Mouse (Mus musculus) heart, embryonic 15.5 days (tissue): ENCODE results near the gene Mrpl48. TPM values are rescaled to one million over a fixed set of nuclear protein-coding genes. Genes with fewer than 3 reads are reported as not detected.

Source experiments
- ATAC-seq: fragments of 200-750 bp; cut with Nextera tagmentation; replicated peaks from 2 replicates; pipeline ENCODE4 v1.8.0; 2017; ENCODE audit warnings: low read depth, moderate TSS enrichment; ENCODE audit not compliant: insufficient number of reproducible peaks, insufficient read depth, low FRiP score
- H3K27ac ChIP-seq: fragments of 300-500 bp; sonication (generic); 2 replicates; pipeline ENCODE4 v1.5.1; 2015; ENCODE audit warnings: mild to moderate bottlenecking, inconsistent platforms
- H3K27me3 ChIP-seq: fragments of 300-500 bp; sonication (generic); 2 replicates; pipeline ENCODE4 v1.6.1; 2015; ENCODE audit warnings: inconsistent platforms
- H3K36me3 ChIP-seq: fragments of 300-500 bp; sonication (generic); 2 replicates; pipeline ENCODE4 v1.6.1; 2015; ENCODE audit warnings: mild to moderate bottlenecking, inconsistent platforms
- H3K4me1 ChIP-seq: fragments of 300-500 bp; sonication (generic); replicated peaks from 2 replicates; pipeline ENCODE4 v1.6.1; 2015; ENCODE audit warnings: inconsistent platforms
- H3K4me2 ChIP-seq: fragments of 300-500 bp; sonication (generic); 2 replicates; pipeline ENCODE4 v1.6.1; 2015; ENCODE audit warnings: inconsistent platforms, mild to moderate bottlenecking, moderate library complexity
- H3K4me3 ChIP-seq: fragments of 300-500 bp; sonication (generic); 2 replicates; pipeline ENCODE4 v1.5.1; 2015; ENCODE audit warnings: mild to moderate bottlenecking, inconsistent platforms
- H3K9ac ChIP-seq: fragments of 300-500 bp; sonication (generic); 2 replicates; pipeline ENCODE4 v1.6.1; 2015; ENCODE audit warnings: mild to moderate bottlenecking, inconsistent platforms
- H3K9me3 ChIP-seq: fragments of 300-500 bp; sonication (generic); replicated peaks from 2 replicates; pipeline ENCODE4 v1.6.1; 2016; ENCODE audit warnings: inconsistent platforms
- WGBS: fragments of 180-500 bp; shearing (Covaris S2); methylation state at CpG from one replicate; pipeline ENCODE4 v1.1.7; 2015; ENCODE audit warnings: mixed read lengths; 5-methylcytosine and 5-hydroxymethylcytosine counted together
- polyA plus RNA-seq: library from polyadenylated mRNA; unstranded; fragments of >200 nt; fragmentation: Nextera tagmentation; extraction: Ambion mirVana; gene quantifications from 2 replicates; pipeline ENCODE4 v1.2.1, GENCODE M21; 2015

The Mrpl48 gene
- polyA plus RNA-seq, 1 experiment from 2014 or later, result 89.3 TPM

DNA sequence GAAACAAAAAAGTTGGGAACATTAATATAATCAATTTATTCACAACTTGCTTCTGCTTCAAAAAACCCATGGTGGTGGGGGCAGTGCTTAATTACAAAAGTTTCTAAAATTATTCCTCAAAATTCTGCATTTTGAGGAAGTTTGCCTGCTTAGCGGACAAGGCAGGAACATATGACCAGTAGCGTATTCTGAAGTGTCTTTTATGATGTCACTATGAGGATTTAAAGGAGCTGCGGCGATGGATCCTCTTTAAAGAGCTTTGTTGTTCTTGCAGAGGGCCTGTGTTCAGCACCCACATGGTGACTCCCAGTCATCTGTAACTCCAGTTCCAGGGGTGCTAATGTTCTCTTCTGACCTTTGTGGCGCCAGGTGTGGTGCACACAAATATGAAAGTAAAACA is 77.3 kb downstream of the Mrpl48 start:
- Histone ChIP-seq H3K9ac (no peak overlapping the region), H3K27me3 (no peaks in the 10 kb centered on the region; the same call in 1 of the 2 replicates), H3K4me1 (no peaks in the 10 kb centered on the region), H3K4me3 (no peak overlapping the region), H3K36me3 (no peaks in the 10 kb centered on the region), H3K27ac (no peak overlapping the region), H3K9me3 (no peaks in the 10 kb centered on the region), H3K4me2 (no peak overlapping the region)
- 87% methylated on average over 5 of the region's 5 CpGs for WGBS
- ATAC-seq, result no peak

DNA sequence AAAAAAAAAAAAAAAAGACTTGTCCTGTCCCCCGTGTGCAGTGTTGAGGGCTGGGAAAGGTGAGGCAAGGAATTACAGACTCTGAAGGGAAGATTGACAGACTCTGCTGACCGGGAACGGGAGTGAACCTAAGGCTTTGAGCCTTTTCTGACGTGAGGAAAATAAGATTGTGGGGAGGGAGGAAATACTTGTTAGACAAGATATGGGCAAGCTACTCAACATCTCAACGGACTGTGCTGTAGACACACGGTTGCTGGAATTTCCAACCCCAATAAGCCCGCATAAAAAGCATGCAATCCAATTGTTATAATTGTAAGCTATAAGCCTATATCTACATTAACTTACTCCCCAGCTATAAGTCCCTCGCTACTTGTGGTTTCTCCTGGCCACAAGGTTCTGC is 83.4 kb downstream of the Mrpl48 start:
- Histone ChIP-seq H3K27me3 (no peaks in the 10 kb centered on the region; the same call in 1 of the 2 replicates), H3K27ac (no peak overlapping the region), H3K9ac (no peak overlapping the region), H3K9me3 (no peaks in the 10 kb centered on the region), H3K4me3 (no peak overlapping the region), H3K4me1 (no peaks in the 10 kb centered on the region), H3K36me3 (no peaks in the 10 kb centered on the region), H3K4me2 (no peak overlapping the region)
- no peak for ATAC-seq
- 60% methylated on average over 8 of the region's 8 CpGs for WGBS

DNA sequence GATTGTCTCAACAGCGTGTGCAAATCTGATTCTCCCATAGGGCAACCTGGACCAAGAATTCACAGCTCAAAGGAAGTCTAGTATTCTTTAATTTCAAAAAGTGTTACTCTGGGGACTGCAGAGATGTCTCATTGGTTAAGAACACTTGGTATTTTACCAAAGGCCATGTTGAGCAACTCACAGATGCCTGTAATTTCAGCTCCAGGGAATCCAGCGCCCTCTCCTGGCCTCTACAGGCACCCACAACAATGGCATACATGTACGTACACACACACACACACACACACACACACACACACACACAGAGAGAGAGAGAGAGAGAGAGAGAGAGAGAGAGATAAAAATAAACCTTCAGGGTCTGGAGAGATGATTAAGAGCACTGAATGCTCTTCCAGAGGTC is 85.9 kb downstream of the Mrpl48 start:
- Histone ChIP-seq H3K4me3 (no peak overlapping the region), H3K27ac (no peak overlapping the region), H3K9ac (no peak overlapping the region), H3K27me3 (no peaks in the 10 kb centered on the region; the same call in 1 of the 2 replicates), H3K4me1 (no peaks in the 10 kb centered on the region), H3K9me3 (no peaks in the 10 kb centered on the region), H3K4me2 (no peak overlapping the region), H3K36me3 (no peaks in the 10 kb centered on the region)
- 76% methylated on average over 3 of the region's 3 CpGs for WGBS
- ATAC-seq, result no peak

DNA sequence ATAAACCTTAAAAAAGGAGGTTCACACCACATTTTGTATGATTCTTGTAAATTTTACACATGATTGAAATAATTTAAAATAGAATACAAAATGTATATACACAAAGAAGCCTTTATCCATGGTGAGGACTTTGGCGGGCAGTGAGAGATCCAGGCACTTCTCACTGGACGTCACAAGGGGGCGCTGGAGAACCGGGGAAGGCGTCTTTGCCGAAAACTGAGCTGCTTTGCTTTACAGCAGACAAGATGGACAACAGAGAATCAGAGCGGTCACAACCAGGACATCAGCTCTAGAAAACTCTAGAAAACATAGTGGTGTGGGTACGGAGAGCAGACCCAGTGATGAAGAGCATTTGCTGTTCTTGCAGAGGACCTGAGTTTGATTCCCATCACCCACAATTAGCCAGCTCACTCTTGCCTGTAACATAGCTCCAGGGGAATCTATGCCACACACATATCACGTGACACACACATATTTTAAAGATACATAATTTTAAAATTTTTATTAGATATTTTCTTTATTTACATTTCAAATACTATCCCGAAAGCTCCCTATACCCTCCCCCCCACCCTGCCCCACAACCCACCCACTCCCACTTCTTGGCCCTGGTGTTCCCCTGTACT is 87.3 kb downstream of the Mrpl48 start:
- 23% methylated on average over 10 of the region's 10 CpGs for WGBS
- no peak for ATAC-seq
- H3K27me3 ChIP-seq, result no peaks in the 10 kb centered on the region

GRCm38 (mm10) chr7:100520204-100520603 is 87.9 kb downstream of the Mrpl48 start:
- H3K4me1 ChIP-seq, result no peaks in the 10 kb centered on the region
- no peak overlapping the region for H3K4me2 ChIP-seq
- H3K36me3 ChIP-seq, result no peaks in the 10 kb centered on the region
- H3K9ac ChIP-seq, result no peak overlapping the region
- no peak overlapping the region for H3K4me3 ChIP-seq
- no peaks in the 10 kb centered on the region for H3K9me3 ChIP-seq
- no peak overlapping the region for H3K27ac ChIP-seq
- no peak for ATAC-seq
- no peaks in the 10 kb centered on the region for H3K27me3 ChIP-seq
- WGBS, result 59% methylated on average over 7 of the region's 7 CpGs

More for the DNA sequence above, 87.3 kb downstream of the Mrpl48 start:
- Histone ChIP-seq H3K4me1 (no peaks in the 10 kb centered on the region), H3K27ac (no peak overlapping the region), H3K9ac (no peak overlapping the region), H3K4me2 (no peak overlapping the region), H3K9me3 (no peaks in the 10 kb centered on the region), H3K4me3 (no peak overlapping the region), H3K36me3 (no peaks in the 10 kb centered on the region)

DNA sequence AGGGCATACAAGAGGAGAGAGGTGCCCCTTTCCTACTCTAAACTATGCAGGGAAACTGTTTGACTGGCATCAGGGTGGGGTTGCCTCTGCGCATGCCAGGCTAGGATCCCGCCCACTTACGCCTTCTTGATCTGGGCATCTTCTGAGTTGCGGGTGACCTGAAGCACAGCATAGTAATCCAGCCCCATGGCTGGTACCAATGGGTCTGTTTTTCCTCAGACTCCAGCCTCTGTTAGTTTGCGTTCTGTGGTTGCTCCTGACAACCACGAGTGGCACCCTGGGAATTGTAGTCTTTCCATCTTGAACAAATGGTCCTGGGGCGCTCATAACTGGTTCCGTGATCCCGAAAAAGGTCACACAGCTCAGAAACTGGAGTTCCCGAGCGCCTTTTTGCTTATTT is 93.5 kb downstream of the Mrpl48 start, which contains the start of gene Dnajb13:
Gene Dnajb13, minus strand, starts transcription at position 388 of the 400 bp plus-strand sequence.
- Histone ChIP-seq H3K36me3 (no peaks in the 10 kb centered on the region), H3K27me3 (0 out of 2 replicates have a peak, but pooled peaks cover 3% of the 10 kb centered on the region), H3K27ac (no peak within 1 kb of the TSS), H3K4me2 (peak within 1 kb of the TSS; percentile 41; the same call in 1 of the 2 replicates), H3K4me3 (no peak within 1 kb of the TSS), H3K4me1 (no peaks in the 10 kb centered on the region), H3K9ac (no peak within 1 kb of the TSS), H3K9me3 (no peaks in the 10 kb centered on the region)
- ATAC-seq, result no peak
- 43% methylated on average over 11 of the region's 11 CpGs for WGBS

DNA sequence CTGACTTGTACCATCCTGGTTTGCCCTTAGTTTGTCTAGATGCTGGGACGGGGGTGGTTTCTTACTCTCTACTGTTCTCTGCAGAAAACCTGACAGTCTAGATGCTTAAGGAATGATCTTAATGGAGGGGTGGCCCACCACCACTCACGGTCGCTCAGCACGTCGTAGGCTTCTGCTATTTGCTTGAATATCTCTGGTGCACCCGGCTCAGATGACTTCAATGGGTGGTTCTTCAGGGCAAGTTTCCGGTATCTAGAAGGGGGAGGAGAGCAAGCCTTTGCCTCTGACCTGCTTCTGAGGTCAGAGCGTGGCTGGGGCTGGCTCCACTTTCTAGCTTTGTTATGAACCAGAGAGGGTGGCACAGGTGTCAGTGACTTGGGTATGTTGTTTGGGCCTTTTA is 96.5 kb downstream of the Mrpl48 start:
- Histone ChIP-seq H3K27me3 (0 out of 2 replicates have a peak, but pooled peaks cover 3% of the 10 kb centered on the region), H3K4me1 (no peaks in the 10 kb centered on the region), H3K36me3 (no peaks in the 10 kb centered on the region), H3K4me2 (no peak overlapping the region), H3K9ac (no peak overlapping the region), H3K9me3 (no peaks in the 10 kb centered on the region), H3K4me3 (no peak overlapping the region), H3K27ac (no peak overlapping the region)
- no peak for ATAC-seq
- 62% methylated on average over 8 of the region's 8 CpGs for WGBS

DNA sequence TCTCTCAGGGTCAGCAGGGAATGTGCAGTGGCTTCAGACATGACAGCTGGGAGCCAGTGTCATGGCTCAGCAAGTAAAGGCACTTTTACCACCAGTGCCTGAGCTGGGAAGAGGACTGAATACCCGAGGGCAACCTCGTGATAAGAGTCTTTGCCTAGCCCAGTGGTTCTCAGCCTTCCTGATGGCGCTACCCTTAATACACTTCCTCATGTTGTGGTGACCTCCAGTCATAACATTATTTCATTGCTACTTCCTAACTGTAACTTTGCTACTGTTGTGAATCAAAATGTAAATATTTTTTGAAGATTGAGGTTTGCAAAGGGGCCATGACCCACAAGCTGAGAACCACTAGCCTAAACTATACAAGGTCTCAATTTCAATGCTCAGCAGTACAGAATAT is 99.4 kb downstream of the Mrpl48 start:
- Histone ChIP-seq H3K9me3 (no peaks in the 10 kb centered on the region), H3K27ac (no peak overlapping the region), H3K4me2 (no peak overlapping the region), H3K27me3 (no peaks in the 10 kb centered on the region), H3K9ac (no peak overlapping the region), H3K4me3 (no peak overlapping the region), H3K4me1 (no peaks in the 10 kb centered on the region), H3K36me3 (no peaks in the 10 kb centered on the region)
- ATAC-seq, result no peak
- WGBS, result 43% methylated on average over 3 of the region's 3 CpGs

GRCm38 (mm10) chr7:100506494-100506893 is 101.6 kb downstream of the Mrpl48 start:
- no peaks in the 10 kb centered on the region for H3K36me3 ChIP-seq
- H3K4me2 ChIP-seq, result no peak overlapping the region
- H3K9me3 ChIP-seq, result no peaks in the 10 kb centered on the region
- H3K9ac ChIP-seq, result no peak overlapping the region
- 58% methylated on average over 4 of the region's 4 CpGs for WGBS
- no peak for ATAC-seq
- no peak overlapping the region for H3K27ac ChIP-seq
- H3K4me1 ChIP-seq, result no peaks in the 10 kb centered on the region
- no peak overlapping the region for H3K4me3 ChIP-seq
- H3K27me3 ChIP-seq, result no peaks in the 10 kb centered on the region

DNA sequence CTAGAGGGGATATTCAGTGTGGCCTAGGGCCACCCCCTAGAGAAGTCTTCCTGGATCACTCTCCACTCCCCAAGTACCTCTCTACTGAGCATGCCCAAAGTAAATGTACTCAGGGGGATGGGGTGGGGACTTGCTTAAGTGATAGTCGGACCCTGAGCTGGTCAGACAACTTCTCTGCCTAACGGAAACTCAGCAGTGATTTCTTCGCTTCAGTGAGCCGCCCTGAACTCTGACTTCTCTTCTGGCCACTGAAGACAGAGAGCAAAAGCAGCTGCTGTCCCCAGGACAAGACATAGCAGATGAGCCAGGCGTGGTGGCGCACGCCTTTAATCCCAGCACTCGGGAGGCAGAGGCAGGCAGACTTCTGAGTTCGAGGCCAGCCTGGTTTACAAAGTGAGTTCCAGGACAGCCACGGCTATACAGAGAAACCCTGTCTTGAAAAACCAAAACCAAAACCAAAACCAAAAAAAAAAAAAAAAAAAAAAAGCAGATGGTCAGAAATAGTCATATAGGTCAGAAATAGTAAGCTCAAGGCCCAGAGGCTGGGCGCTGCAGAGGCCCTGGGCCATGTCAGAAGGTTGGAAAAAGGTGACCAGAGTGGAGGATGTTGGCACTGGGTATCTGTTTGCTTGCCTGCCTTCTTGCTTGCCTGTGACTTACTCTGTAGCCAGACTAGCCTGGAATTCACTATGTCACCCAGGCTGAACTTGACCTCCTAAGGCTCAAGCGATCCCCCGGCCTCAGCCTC is 103.2 kb downstream of the Mrpl48 start:
- WGBS, result 78% methylated on average over 13 of the region's 13 CpGs
- Histone ChIP-seq H3K9me3 (no peaks in the 10 kb centered on the region), H3K4me2 (no peak overlapping the region), H3K4me1 (no peaks in the 10 kb centered on the region), H3K27me3 (no peaks in the 10 kb centered on the region), H3K36me3 (no peaks in the 10 kb centered on the region), H3K9ac (no peak overlapping the region), H3K4me3 (no peak overlapping the region), H3K27ac (no peak overlapping the region)
- ATAC-seq, result no peak

GRCm38 (mm10) chr7:100503076-100503475 is 105.0 kb downstream of the Mrpl48 start:
- Histone ChIP-seq H3K27ac (no peak overlapping the region), H3K27me3 (no peaks in the 10 kb centered on the region), H3K9me3 (no peaks in the 10 kb centered on the region), H3K9ac (no peak overlapping the region), H3K4me1 (no peaks in the 10 kb centered on the region), H3K4me3 (no peak overlapping the region), H3K4me2 (no peak overlapping the region), H3K36me3 (no peaks in the 10 kb centered on the region)
- ATAC-seq, result no peak
- WGBS, result 74% methylated on average over 5 of the region's 5 CpGs
